Mouse (Mus musculus): ENCODE results near the gene Sema5a.

Gene Sema5a

DNA sequence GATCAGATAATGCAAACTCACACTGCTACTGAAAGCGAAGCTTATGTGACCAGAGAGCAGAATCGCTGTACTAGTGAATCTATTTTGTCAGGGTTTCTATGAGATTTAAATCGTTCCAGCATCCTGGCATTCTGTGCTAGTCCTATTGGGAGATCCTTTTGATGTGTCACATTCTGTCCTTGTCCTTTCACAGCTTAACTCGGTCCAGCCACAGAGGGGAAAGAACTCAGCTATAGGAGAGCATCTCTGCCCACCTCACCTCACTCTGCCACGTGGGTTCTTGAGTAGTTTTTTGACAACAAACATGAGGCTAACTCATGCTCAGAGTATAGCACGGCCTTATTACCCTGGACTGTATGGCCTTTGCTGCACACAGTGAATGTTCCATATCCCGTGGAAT, 302.1 kb downstream of the Sema5a start:
- no peak for DNase-seq (ENCODE audit: low spot score)

DNA sequence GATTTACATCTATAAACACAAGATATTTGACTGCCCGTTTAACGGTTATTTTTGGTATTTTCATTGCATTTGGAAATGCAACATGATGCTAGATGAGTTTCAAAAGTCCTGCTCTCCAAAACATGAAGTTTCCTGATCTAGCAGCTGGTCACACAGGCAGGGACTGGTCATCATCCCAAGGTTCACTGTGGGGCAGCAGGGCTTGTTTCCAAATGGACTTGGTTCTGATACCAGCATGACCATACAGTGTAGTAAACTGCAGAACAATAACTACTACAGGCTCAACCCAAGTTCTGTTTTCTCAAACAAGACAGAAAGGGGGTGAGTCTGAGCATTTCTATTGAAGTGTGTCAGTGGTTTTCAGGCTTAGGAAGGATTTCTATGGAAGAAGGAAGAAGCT, 314.3 kb downstream of the Sema5a start:
- DNase-seq (ENCODE audit: low spot score): no peak

DNA sequence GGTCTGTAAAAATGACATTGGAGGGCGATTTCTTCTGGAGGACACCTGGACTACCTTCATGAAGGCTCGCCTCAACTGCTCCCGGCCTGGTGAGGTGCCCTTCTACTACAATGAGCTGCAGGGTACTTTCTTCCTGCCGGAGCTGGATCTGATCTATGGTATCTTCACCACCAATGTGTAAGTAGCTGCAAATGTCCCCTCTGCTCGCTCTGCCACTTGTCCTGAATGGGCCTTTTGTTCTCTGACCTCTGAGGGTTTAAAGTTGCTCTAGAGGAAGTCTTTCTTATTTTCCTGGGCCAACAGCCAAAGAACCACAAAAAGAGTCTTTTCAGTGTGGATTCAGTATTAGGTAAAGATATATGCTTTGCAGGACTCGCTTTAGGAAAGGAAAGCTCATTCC, 318.0 kb downstream of the Sema5a start:
- no peak for DNase-seq (ENCODE audit: low spot score)

DNA sequence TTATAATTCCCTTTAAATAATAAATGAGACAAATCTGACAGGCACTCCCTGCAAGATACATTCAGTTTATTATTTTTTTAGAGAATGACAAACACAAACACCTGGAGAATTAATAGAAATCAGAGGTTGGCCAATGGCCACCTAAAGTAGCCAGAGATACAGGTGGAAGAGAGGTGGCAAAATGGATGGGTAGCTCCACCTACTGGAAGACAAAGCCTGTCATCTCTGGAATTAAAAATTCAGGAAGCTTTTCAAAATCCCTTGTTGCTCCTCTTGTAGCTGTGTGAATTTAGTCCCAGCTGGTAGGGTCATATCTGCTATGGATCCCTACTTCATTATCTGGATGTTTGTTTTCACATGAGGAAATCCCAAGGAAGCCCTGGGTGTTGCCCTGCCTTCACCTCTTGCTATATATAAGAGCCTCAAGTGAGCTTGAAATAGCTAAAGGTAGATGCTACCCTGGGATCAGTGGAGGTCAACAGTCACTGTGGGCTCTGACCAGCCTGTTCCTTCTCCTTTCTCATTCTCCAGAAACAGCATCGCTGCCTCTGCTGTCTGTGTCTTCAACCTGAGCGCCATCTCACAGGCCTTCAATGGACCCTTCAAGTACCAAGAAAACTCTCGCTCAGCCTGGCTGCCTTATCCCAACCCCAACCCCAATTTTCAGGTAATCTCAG, 323.7 kb downstream of the Sema5a start:
- DNase-seq (ENCODE audit: low spot score): no peak

DNA sequence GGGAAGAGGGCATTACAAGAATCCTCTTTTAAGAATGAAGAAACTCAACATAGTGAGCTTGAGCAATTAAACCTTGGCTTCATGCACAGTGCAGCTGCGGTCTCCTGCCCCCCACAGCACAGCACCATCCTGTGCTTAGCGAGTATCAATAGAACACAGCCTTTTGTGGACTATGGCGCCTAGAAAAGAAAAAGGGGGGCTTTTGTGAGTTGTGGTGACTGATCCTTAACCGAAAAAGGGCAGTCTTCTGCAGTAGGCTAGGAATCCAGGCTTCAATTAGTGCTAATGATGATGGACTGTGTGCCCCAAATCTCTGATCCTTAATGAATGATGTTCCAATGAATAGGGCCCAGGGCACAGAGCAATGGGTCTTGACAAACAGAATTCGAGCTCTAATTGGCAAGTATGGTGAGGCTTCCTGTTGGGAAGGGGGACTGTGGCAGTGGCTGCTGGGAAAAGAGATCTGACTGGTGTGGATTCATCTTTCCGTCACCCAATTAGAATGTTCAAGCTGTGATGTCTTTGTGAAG, 324.3 kb downstream of the Sema5a start:
- no peak for DNase-seq (ENCODE audit: low spot score)

DNA sequence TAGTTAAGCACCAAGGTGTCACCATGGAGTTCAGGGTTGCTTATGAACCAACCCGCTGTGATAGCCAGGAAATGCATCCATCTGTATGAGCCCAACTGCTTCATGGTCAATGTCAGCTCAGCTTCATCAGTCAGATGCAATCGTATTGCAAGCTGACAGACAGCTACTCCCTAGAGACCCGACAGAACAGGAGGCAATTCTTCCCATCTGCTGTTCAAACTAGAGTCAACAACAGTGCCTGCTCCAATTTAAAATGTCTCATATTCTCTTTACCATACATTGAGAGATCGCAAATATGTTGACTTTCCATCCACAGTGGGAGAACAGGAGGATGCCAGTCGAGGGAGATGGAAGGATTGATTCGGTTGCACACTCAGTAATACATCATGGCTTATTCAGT, 329.7 kb downstream of the Sema5a start:
- DNase-seq (ENCODE audit: low spot score): no peak

DNA sequence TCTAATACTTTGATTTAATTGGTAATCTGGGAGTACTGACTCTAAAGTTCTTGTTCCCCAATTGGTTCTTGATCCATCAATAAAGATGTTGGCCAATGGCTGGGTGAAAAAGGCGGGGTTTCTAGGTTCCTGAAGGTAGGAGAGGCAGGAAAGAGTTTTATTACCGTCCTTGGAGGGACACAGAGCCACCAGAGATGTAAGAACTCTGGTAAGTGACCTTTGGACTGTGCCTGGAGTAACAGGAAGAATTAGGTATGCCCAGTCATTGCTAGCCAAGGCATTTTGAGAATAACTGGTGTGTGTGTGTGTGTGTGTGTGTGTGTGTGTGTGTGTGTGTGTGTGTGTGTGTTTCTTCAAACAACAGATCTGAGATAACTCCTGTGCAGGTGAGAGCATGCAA, 330.6 kb downstream of the Sema5a start:
- no peak for DNase-seq (ENCODE audit: low spot score)

DNA sequence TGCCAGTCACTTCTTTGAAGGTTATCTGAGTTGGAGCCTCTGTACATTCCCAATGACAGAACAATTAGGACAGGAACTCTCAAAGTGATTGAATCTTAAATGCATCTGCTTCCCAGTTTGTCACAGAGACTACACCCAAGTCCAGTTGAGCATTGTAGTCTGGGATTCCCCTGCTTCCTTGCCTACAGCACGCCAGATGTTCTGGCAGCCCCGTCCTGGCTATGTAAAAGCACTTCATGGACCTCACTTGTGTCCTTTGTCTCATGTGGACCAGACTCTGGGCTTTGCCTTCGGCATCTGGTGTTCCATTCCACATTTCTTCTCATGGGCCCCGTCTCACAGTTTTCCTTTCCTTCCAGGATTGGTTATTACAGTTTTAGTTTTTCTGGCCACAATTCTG, 334.7 kb downstream of the Sema5a start:
- no peak for DNase-seq (ENCODE audit: low spot score)

DNA sequence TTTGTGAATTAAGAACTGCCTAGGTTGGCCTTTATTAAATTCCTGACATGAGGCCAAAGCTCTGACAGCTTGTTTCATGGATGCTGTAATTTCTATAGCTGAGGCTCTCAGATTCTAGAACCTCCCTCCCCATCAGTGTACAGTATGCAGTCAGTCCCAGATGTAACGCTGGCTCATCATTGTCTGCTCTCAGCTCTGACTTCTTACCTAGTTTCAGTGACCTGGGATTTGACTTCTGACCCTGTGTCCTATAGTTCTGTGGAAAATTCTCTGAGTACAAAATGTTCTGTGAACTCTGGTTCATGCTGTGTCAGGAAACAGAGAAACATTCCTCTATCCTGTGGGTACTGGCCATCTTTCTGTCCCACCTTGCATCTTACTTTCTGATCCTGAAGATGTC, 346.0 kb downstream of the Sema5a start:
- no peak for DNase-seq (ENCODE audit: low spot score)

DNA sequence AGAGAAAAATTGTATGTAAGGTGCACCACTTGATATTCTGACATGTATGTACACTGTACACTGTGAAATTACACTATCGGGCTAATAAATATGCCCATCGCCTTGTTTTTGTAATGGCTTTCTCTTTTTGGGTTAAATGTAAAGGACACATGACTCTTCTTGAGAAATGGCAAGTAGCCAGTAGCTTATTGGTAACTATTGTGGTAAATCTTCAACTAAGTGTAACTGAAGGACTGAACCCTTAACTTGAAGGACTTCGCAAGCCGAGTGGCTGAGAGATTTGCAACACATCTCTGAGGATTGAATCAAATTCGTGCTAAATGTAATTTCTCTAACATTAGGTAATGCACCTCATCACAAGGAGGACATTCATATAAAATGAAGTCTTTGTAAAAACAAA, 349.1 kb downstream of the Sema5a start:
- no peak for DNase-seq (ENCODE audit: low spot score)

DNA sequence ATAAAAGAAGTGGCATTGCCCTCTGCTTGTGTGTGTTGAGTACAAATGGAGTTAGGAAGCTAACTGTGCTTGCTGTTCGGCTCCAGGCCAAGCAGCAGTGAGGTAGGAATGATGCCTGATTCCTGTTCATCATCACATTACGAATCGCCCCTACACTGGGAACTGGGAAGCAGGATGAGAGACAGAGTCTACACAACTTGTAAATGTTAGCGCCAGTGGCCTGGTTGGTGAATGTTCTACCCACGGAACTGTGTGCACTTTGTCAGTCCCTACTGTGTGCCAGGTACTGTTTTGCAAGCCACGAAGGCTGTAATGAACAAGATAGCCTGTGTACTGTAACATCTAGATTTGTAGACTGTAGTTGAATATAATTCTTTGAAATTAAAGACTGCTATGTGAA, 352.0 kb downstream of the Sema5a start:
- no peak for DNase-seq (ENCODE audit: low spot score)

DNA sequence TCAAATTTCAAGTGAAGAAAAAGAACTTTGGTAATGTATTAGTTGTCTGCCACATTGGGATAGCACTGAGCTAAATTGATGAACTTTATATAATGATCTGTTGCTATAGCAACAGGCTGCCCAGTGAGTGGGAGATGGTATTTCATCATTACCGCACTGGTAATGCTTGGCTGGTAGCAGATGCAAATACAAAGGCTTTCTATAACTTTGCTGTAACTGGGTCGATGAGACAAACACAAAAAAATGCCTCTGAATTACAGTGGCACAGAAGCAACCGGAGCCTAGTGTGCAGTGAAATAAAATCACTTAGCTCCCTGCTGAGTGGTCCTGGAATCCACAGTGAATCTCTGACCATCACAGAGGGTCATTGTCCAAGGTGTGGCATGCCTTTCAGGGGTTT, 352.6 kb downstream of the Sema5a start:
- no peak for DNase-seq (ENCODE audit: low spot score)

DNA sequence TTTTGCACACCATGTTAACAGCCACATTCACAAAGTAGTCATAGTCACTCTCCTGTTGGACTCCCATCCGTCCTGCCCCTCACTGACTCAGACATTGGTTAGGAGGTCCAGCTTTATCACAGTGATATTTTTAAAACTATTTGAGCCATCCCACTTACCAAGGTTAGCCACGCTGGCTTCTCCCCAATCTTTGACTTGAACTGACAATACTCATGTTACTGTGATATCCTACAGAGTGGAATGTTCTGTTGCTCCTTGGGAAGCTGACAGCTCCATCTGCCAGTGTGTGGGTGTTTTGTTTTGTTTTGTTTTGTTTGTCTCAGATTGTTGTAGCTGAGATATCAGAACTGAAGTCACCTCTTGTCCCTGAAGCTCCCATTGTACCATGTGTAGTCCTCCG, 362.6 kb downstream of the Sema5a start:
- no peak for DNase-seq (ENCODE audit: low spot score)

DNA sequence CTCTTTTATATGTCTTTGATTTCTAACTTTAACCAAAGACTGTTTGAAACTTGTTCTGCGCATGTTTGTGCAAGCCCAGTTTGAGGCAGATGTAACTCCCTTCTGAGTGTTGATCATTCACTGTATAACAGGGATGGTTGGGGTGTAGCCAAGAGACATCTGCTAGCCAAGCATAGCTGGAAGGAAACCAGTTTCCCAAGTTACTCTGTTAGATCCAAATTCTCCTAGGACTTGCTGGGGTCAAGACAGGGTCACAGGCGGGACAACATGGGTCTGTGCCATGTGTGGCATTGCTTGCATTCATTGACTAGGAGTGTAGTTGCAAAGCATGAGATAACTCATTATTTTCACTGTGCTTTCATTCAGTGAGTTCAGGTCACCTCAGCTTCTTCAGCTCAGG, 366.2 kb downstream of the Sema5a start:
- DNase-seq (ENCODE audit: low spot score): no peak

DNA sequence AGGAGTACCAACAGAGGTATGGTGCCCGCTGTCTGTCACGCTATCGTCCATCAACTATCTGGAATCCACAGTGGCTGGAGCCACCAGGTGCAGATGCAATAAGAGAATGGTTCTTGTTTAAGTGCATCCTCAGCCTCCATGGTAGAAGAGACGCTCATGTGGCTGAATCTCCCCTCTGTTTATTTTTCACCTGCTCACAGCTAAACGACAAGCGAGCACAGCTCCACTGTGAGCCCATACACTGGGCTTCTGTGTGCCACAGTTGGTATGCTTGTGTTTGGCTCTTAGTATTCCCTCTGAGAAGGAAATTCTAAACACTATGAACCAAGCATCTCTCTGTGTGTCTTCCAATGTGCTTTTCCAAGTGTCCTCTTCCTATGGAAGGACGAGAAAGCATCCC, 366.6 kb downstream of the Sema5a start:
- no peak for DNase-seq (ENCODE audit: low spot score)

DNA sequence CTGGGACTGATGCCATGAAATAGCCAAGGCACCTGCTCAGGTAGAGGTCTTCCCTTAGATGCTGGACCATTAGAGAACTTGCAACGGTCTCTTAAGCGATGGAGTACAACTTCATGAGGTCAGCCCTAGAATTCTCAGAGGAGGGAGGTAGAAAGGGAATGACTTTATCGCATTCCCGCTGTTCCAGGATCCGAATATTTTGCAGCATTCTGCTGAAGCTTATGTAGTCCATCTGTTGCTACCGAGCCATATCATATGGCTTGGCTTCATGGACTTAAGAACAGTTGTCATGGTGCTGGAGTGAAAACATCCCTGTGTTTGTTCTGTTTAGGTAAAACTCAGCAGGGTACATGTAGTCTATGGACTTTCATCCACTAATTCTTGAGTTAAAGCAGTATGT, 369.1 kb downstream of the Sema5a start:
- no peak for DNase-seq (ENCODE audit: low spot score)

DNA sequence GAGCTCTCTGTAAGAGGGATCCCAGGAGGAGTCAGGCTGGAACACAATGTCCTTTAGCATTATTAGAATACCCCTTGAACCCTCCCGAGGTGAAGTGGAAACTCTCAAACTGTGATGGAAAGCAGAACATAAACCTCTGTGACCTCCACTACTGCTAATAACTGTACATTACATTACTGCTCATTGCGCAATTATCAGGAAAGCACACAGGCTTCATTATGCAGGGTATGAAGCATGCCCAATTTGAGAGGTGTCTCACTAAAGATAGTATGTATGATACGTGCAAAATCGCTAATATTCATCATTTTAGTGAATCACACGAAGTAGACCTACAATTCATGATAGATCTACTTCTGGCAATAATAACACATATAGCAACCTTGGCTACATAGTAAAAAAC, 371.2 kb downstream of the Sema5a start:
- no peak for DNase-seq (ENCODE audit: low spot score)

DNA sequence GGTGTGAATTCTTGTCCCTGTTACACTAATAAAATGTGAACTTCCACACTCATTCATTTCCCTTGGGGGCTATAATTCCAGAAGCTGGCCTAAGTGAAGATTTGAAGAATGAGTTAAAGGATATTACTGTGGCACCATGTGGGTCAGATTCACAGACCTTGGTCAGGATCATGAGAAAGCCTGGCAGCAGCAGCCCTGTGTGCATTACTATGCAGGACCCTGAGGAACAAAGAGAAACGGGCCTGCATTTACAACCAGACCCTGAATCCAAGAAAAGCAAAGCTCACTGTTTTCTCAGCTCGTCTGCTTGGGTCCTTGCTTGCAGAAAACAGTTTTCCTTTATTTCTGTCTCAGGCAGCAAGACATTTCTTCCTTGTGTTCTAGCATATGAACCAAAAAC, 374.6 kb downstream of the Sema5a start:
- DNase-seq (ENCODE audit: low spot score): no peak

DNA sequence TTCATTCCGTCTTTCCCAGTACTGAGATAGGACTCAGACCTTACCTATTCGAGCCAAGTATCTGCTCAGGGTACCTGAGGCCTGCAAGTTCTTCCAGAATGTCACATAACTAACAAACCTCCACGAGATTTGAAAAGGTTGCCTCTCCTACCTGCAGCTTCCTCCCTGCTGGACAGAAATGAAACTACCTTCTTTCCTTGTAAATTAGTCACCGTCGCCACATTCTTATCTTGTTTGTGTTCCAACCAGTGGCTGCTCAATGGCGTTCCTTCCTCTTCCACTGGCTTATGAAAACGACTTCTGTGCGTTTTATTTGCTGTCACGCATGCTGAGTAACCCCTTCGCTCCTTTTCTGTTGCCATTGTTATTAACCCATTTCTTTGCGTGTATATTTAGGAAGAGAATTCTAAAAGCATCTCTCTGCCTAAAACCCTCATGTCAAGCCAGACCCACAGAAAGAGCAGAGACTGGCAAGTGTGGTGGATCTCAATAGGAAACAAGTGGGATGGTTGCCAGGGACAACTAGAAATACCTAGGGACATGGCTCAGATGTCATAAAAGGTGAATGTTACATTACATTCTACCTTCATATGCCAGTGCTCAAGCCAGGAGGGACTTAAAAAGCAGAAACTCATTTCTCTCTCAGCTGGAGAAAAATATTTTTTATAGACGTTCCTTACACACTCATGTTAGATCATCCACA, 378.6 kb downstream of the Sema5a start:
- no peak for DNase-seq (ENCODE audit: low spot score)

DNA sequence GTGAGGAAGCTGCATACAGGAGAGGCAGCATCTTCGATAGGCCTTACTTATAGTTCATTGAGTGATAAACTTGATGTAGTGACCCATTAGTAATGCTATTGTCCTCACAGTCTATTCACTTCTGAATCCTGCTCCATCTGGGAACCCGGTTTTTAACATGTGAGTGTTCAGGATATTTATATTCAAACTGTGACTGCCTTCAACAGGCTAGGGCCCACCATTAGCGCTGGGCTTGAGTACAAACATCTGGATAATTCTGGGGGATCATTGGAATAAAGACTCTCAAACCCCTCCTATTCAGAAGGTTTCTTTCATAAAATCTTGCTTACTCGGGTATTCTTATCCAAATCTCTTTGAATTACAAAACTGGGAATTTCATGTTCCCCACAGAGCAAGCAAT, 379.5 kb downstream of the Sema5a start:
- DNase-seq (ENCODE audit: low spot score): no peak

DNA sequence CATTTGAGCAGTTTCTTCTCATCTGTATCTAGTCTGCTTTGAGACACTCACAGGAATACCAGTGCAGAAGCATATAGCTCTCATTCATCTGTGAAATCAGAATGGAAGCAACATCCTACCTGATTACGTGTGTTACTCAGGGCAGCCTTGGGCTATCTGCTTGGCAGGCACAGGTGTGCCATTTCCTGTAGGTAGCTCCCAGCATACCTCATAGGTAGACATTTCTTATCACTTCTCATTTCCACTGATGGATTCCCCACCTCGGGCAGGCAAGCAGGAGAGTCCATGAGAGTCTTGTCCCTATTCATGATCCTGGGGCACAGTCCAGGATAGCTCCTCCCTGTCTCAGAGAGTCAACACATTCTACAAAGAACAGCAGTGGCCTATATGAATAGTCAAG, 381.4 kb downstream of the Sema5a start:
- DNase-seq (ENCODE audit: low spot score): no peak

DNA sequence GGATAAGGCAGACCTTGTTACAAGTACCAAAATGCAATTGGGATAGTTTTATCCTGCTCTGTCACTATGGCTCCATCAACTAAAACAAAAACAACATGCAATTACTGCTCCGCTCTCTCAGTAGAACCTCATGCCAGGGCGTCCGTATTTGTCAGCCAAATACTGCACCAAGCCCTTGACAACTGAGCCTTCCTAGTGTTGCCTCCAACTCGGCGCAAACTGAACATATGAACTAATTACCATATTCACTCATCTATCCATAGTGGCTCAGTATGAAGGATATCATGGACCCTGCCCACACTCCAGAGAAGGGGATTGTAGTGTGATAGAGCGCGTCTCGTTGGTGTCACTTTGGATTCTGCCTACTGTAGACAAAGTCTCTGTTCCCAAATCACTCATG, 389.1 kb downstream of the Sema5a start:
- no peak for DNase-seq (ENCODE audit: low spot score)

DNA sequence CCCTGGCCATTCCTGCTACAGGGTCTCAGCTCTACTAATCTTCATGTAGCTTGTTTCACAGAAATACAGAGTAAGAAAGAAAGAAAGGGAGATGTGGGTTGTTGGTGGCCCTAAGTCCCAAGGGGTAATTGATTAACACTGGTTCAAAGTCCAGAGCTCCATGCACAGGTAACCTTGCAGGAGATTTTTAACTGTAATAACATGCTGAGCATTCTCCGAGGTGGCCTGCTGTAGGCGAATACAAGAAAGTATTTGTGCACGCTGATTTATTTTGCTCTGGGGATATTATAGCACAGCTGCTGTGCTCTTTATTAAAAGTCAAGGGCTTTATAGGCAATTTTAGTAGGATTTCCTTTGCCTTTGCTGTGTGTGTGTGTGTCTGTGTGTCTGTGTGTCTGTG, 393.3 kb downstream of the Sema5a start:
- no peak for DNase-seq (ENCODE audit: low spot score)
